8 mouse cellular contexts compared by ENCODE assay signal in genomic region chr8:88621408-88621807, GRCm38 (mm10). TPM values are rescaled to one million over a fixed set of nuclear protein-coding genes. Genes with fewer than 3 reads are reported as not detected.
A peak's percentile ranks its signal among the peaks of the same experiment; 100 is the strongest.
DNase-seq lines count a peak whose midpoint lies in the region; ATAC-seq lines count a peak whose summit lies in the region.

No protein-coding gene starts in this region.

- no peak overlapping the region; the same call in 1 of the 2 replicates for H3K9ac ChIP-seq in heart, embryonic 16.5 days (ENCODE audit: low read length)

- peak; percentile 61; the same call in 1 of the 2 replicates for ATAC-seq in heart, embryonic 16.5 days (replicated peaks; ENCODE audit: extremely low read depth, insufficient read depth, low FRiP score)

- H3K27ac ChIP-seq in embryonic facial prominence, embryonic 10.5 days (replicated peaks): no peak overlapping the region
- H3K27ac ChIP-seq in heart, embryonic 16.5 days (ENCODE audit: low read length): no peak overlapping the region

- no peak overlapping the region for H3K4me3 ChIP-seq in embryonic facial prominence, embryonic 10.5 days
- H3K4me3 ChIP-seq in heart, embryonic 16.5 days (ENCODE audit: low read length): no peak overlapping the region

- no peak overlapping the region for H3K4me2 ChIP-seq in heart, embryonic 16.5 days (ENCODE audit: low read depth, low read length)

- peaks cover 8% of the 10 kb centered on the region; the same call in 1 of the 2 replicates for H3K4me1 ChIP-seq in embryonic facial prominence, embryonic 10.5 days
- H3K4me1 ChIP-seq in heart, embryonic 16.5 days (ENCODE audit: control insufficient read depth, insufficient read depth, low read length): no peaks in the 10 kb centered on the region; the same call in 1 of the 2 replicates

- 3% methylated on average over 8 of the region's 8 CpGs for WGBS in embryonic facial prominence, embryonic 10.5 days
- WGBS in heart, embryonic 16.5 days: 1% methylated on average over 8 of the region's 8 CpGs

- H3K36me3 ChIP-seq in embryonic facial prominence, embryonic 10.5 days (replicated peaks): no peaks in the 10 kb centered on the region
- no peaks in the 10 kb centered on the region for H3K36me3 ChIP-seq in heart, embryonic 16.5 days (ENCODE audit: control insufficient read depth, insufficient read depth)

- H3K27me3 ChIP-seq in embryonic facial prominence, embryonic 10.5 days (replicated peaks; ENCODE audit: low read depth, poor library complexity, severe bottlenecking): peaks cover 73% of the 10 kb centered on the region
- peaks cover 8% of the 10 kb centered on the region for H3K27me3 ChIP-seq in heart, embryonic 16.5 days (ENCODE audit: control insufficient read depth, insufficient read depth, low read length)

- DNase-seq in CD4-positive, CD25-positive, alpha-beta regulatory T cell, adult 2 months (ENCODE audit: low read depth, low spot score): peak; percentile 80
- DNase-seq in adrenal gland, adult 18-20 months (ENCODE audit: low spot score in 2 of 2): peak; percentile 76 to 80
- DNase-seq in embryonic facial prominence, embryonic 10.5 days (ENCODE audit: low spot score): peak; percentile 76
- DNase-seq in kidney, postnatal 14 days: peak; percentile 83
- peak; percentile 73 to 74 for DNase-seq in lung, adult 18-20 months
- peak; percentile 58 for DNase-seq in ovary, postnatal 10 days (ENCODE audit: low spot score)
- peak; percentile 57 to 59 for DNase-seq in thymus, postnatal 36 days

- H3K9me3 ChIP-seq in embryonic facial prominence, embryonic 10.5 days: no peaks in the 10 kb centered on the region
- no peaks in the 10 kb centered on the region for H3K9me3 ChIP-seq in heart, embryonic 16.5 days (replicated peaks; ENCODE audit: control insufficient read depth, low read length)

RNA-seq across cellular contexts. Expression of gene Snx20, which starts 14.5 kb away (rescaled TPM):
- 1 to 10 TPM; 1.8 to 2.5 TPM for total RNA-seq in adrenal gland, adult 18-20 months (2021)
- polyA plus RNA-seq in embryonic facial prominence, embryonic 10.5 days (2016; fragmentation: Nextera tagmentation; extraction: Ambion mirVana): 0.65 and 0.73 TPM in 2 replicates
- 2.4 and 3.2 TPM in 2 replicates for polyA plus RNA-seq in heart, embryonic 16.5 days (2015; fragmentation: Nextera tagmentation; extraction: Ambion mirVana)

RNA-seq across cellular contexts. Expression of gene Nod2, which starts 25.7 kb away (rescaled TPM):
- total RNA-seq in adrenal gland, adult 18-20 months (2021): 1 to 10 TPM in 1 of 2 experiments, under 1 TPM in 1; 0.60 to 1.6 TPM
- polyA plus RNA-seq in embryonic facial prominence, embryonic 10.5 days (2016; fragmentation: Nextera tagmentation; extraction: Ambion mirVana): 0.12 and 0.19 TPM in 2 replicates
- 0.12 and 0.14 TPM in 2 replicates for polyA plus RNA-seq in heart, embryonic 16.5 days (2015; fragmentation: Nextera tagmentation; extraction: Ambion mirVana)
